Mouse (Mus musculus): ENCODE data around the gene Ebf1. TPM values are rescaled to one million over a fixed set of nuclear protein-coding genes. Genes with fewer than 3 reads are reported as not detected.

The Ebf1 gene
- total and polyA plus RNA-seq, 3 experiments: 0.04 TPM; not detected in 2

GRCm38 (mm10) chr11:44709073-44709618 is 92.0 kb downstream of the Ebf1 start:
- no peaks in the 10 kb centered on the region for H3K9me3 ChIP-seq (replicated peaks; ENCODE audit: insufficient read depth, low read length)
- no peak overlapping the region for H3K27ac ChIP-seq (ENCODE audit: control insufficient read depth, low read depth, low read length)
- no peaks in the 10 kb centered on the region for H3K27me3 ChIP-seq (ENCODE audit: control insufficient read depth in 1 of 2, insufficient read depth in 2 of 2, low read length in 2 of 2)
- no peaks in the 10 kb centered on the region for H3K79me2 ChIP-seq (ENCODE audit: control insufficient read depth, insufficient read depth, low read length, poor library complexity)
- H3K4me1 ChIP-seq (ENCODE audit: control insufficient read depth in 1 of 2, insufficient read depth in 2 of 2, low read length in 2 of 2): no peaks in the 10 kb centered on the region
- no peak overlapping the region for H3K4me3 ChIP-seq (ENCODE audit: control insufficient read depth in 1 of 2, insufficient read depth in 1 of 2, low read depth in 2 of 2, low read length in 2 of 2)
- DNase-seq (ENCODE audit: low read depth, low spot score): no peak
- TF ChIP-seq JUND (IDR thresholded peaks at IDR 0.05; ENCODE audit: low read depth, low read length) (no peak), CHD2 (IDR thresholded peaks at IDR 0.05; ENCODE audit: low read length) (no peak), MAFK (IDR thresholded peaks at IDR 0.05; ENCODE audit: borderline replicate concordance, low read depth, low read length) (no peak), E2F4 (IDR thresholded peaks at IDR 0.05; ENCODE audit: borderline replicate concordance, low read depth, low read length) (no peak), ZKSCAN1 (IDR thresholded peaks at IDR 0.05; ENCODE audit: low read depth, low read length) (no peak), MEF2A (IDR thresholded peaks at IDR 0.05; ENCODE audit: extremely low read depth, insufficient replicate concordance, low read depth, low read length, poor library complexity, severe bottlenecking) (no peak), TCF12 (IDR thresholded peaks at IDR 0.05; ENCODE audit: low read depth, low read length) (no peak), ZC3H11A (IDR thresholded peaks at IDR 0.05; ENCODE audit: low read depth, low read length) (no peak), NRF1 (IDR thresholded peaks at IDR 0.05; ENCODE audit: insufficient read depth, low read depth, low read length, poor library complexity, severe bottlenecking) (no peak), CTCF (IDR thresholded peaks at IDR 0.05 in 2 of 3, conservative IDR thresholded peaks at IDR 0.05 in 1 of 3; ENCODE audit: control insufficient read depth in 1 of 3, insufficient read depth in 1 of 3, low read depth in 2 of 3, low read length in 3 of 3, poor library complexity in 1 of 3, severe bottlenecking in 1 of 3) (no peak), BHLHE40 (IDR thresholded peaks at IDR 0.05; ENCODE audit: borderline replicate concordance, low read depth, low read length) (no peak), TAL1 (IDR thresholded peaks at IDR 0.05; ENCODE audit: low read length) (no peak), MYC (IDR thresholded peaks at IDR 0.05; ENCODE audit: low read depth, low read length) (no peak), MAX (IDR thresholded peaks at IDR 0.05; ENCODE audit: low read length) (no peak), RCOR1 (IDR thresholded peaks at IDR 0.05; ENCODE audit: low read depth, low read length) (no peak)
- no peak overlapping the region for H3K9ac ChIP-seq (ENCODE audit: control insufficient read depth, low read depth, low read length, poor library complexity, severe bottlenecking)
- no peaks in the 10 kb centered on the region for H3K36me3 ChIP-seq (ENCODE audit: control insufficient read depth in 1 of 2, insufficient read depth in 2 of 2, low read length in 2 of 2)

DNA sequence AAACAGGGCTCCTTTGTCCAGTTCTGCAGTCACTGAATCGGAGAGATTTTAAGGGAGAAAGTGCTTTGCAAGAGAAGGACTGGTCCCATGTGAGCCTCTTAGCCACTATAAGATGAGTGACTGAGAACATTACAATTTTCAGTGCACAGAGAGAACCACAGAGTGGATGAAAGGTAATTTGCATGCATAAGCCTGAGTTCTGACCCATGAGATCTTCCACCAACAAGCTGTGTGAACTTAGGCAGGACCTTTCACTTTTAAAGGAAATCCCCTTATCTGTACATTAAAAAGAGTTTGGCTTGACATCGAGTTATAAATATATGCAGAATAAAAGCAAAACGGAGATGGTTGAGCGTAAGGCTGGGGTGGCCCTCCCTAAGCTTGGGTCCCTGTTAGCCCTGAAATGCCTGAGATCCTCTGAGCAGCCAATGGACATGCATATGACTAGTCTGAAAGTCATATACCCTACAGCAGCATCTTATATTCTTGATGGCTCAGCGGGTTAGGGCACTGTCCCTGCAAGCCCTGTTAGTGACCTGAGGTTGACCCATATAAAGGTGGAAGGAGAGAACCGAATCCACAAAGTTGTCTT is 92.8 kb downstream of the Ebf1 start:
- no peaks in the 10 kb centered on the region for H3K4me1 ChIP-seq (ENCODE audit: control insufficient read depth in 1 of 2, insufficient read depth in 2 of 2, low read length in 2 of 2)
- no peaks in the 10 kb centered on the region for H3K9me3 ChIP-seq (replicated peaks; ENCODE audit: insufficient read depth, low read length)
- H3K36me3 ChIP-seq (ENCODE audit: control insufficient read depth in 1 of 2, insufficient read depth in 2 of 2, low read length in 2 of 2): no peaks in the 10 kb centered on the region
- no peaks in the 10 kb centered on the region for H3K79me2 ChIP-seq (ENCODE audit: control insufficient read depth, insufficient read depth, low read length, poor library complexity)
- no peak overlapping the region for H3K9ac ChIP-seq (ENCODE audit: control insufficient read depth, low read depth, low read length, poor library complexity, severe bottlenecking)
- H3K27me3 ChIP-seq (ENCODE audit: control insufficient read depth in 1 of 2, insufficient read depth in 2 of 2, low read length in 2 of 2): no peaks in the 10 kb centered on the region
- no peak overlapping the region for H3K27ac ChIP-seq (ENCODE audit: control insufficient read depth, low read depth, low read length)
- TF ChIP-seq USF2 (IDR thresholded peaks at IDR 0.05; ENCODE audit: borderline replicate concordance in 1 of 2, insufficient read depth in 1 of 2, low read depth in 1 of 2, low read length in 2 of 2) (no peak), NELFE (IDR thresholded peaks at IDR 0.05; ENCODE audit: low read depth, low read length) (no peak), SMC3 (IDR thresholded peaks at IDR 0.05; ENCODE audit: low read depth, low read length) (no peak), MAFK (IDR thresholded peaks at IDR 0.05; ENCODE audit: borderline replicate concordance, low read depth, low read length) (no peak), MXI1 (IDR thresholded peaks at IDR 0.05; ENCODE audit: low read depth, low read length) (no peak), ZNF384 (IDR thresholded peaks at IDR 0.05; ENCODE audit: low read depth, low read length) (no peak), POLR2AphosphoS5 (IDR thresholded peaks at IDR 0.05; ENCODE audit: borderline replicate concordance, low read depth, low read length) (no peak), TCF12 (IDR thresholded peaks at IDR 0.05; ENCODE audit: low read depth, low read length) (no peak), GABPA (IDR thresholded peaks at IDR 0.05; ENCODE audit: low read depth, low read length) (no peak), CHD2 (IDR thresholded peaks at IDR 0.05; ENCODE audit: low read length) (no peak), ZKSCAN1 (IDR thresholded peaks at IDR 0.05; ENCODE audit: low read depth, low read length) (no peak), RCOR1 (IDR thresholded peaks at IDR 0.05; ENCODE audit: low read depth, low read length) (no peak), NRF1 (IDR thresholded peaks at IDR 0.05; ENCODE audit: insufficient read depth, low read depth, low read length, poor library complexity, severe bottlenecking) (no peak), UBTF (IDR thresholded peaks at IDR 0.05; ENCODE audit: borderline replicate concordance, insufficient read depth, low read depth, low read length) (no peak), MAX (IDR thresholded peaks at IDR 0.05; ENCODE audit: low read length) (no peak), CHD1 (IDR thresholded peaks at IDR 0.05; ENCODE audit: low read depth, low read length) (no peak), ZMIZ1 (IDR thresholded peaks at IDR 0.05; ENCODE audit: low read depth, low read length) (no peak), TBP (IDR thresholded peaks at IDR 0.05; ENCODE audit: low read depth, low read length) (no peak), HCFC1 (IDR thresholded peaks at IDR 0.05; ENCODE audit: low read depth, low read length) (no peak)
- no peak overlapping the region for H3K4me3 ChIP-seq (ENCODE audit: control insufficient read depth in 1 of 2, insufficient read depth in 1 of 2, low read depth in 2 of 2, low read length in 2 of 2)
- DNase-seq (ENCODE audit: low read depth, low spot score): no peak

Data from MEL (cell line).